Mouse (Mus musculus) embryonic facial prominence, embryonic 15.5 days (tissue): ENCODE measurements around the gene Pld6. TPM values are rescaled to one million over a fixed set of nuclear protein-coding genes. Genes with fewer than 3 reads are reported as not detected.
"Not testable (repeated sequence)": the region's sequence is repeated elsewhere in the genome, so short reads cannot be mapped to it uniquely, and the experiment has no call there.

Source experiments
- ATAC-seq: fragments of 200-750 bp; cut with Nextera tagmentation; 2 replicates; pipeline ENCODE4 v1.8.0; 2017; ENCODE audit warnings: low read depth, moderate TSS enrichment; ENCODE audit not compliant: insufficient number of reproducible peaks, low FRiP score, low TSS enrichment
- H3K27ac ChIP-seq: fragments of 300-500 bp; sonication (generic); replicated peaks from 2 replicates; pipeline ENCODE4 v1.5.1; 2015; ENCODE audit warnings: mild to moderate bottlenecking, inconsistent platforms
- H3K27me3 ChIP-seq: fragments of 300-500 bp; sonication (generic); 2 replicates; pipeline ENCODE4 v1.6.1; 2015; ENCODE audit warnings: inconsistent platforms
- H3K36me3 ChIP-seq: fragments of 300-500 bp; sonication (generic); 2 replicates; pipeline ENCODE4 v1.6.1; 2015; ENCODE audit warnings: mild to moderate bottlenecking, inconsistent platforms
- H3K4me1 ChIP-seq: fragments of 300-500 bp; sonication (generic); 2 replicates; pipeline ENCODE4 v1.6.1; 2015; ENCODE audit warnings: inconsistent platforms
- H3K4me2 ChIP-seq: fragments of 300-500 bp; sonication (generic); replicated peaks from 2 replicates; pipeline ENCODE4 v1.6.1; 2015; ENCODE audit warnings: mild to moderate bottlenecking, inconsistent platforms
- H3K4me3 ChIP-seq: fragments of 300-500 bp; sonication (generic); replicated peaks from 2 replicates; pipeline ENCODE4 v1.5.1; 2015; ENCODE audit warnings: mild to moderate bottlenecking, inconsistent platforms
- H3K9ac ChIP-seq: fragments of 300-500 bp; sonication (generic); 2 replicates; pipeline ENCODE4 v1.6.1; 2015; ENCODE audit warnings: inconsistent platforms
- H3K9me3 ChIP-seq: fragments of 300-500 bp; sonication (generic); replicated peaks from 2 replicates; pipeline ENCODE4 v1.6.1; 2016; ENCODE audit warnings: inconsistent platforms
- WGBS: fragments of 180-500 bp; shearing (Covaris S2); methylation state at CpG from one replicate; pipeline ENCODE4 v1.1.7; 2015; 5-methylcytosine and 5-hydroxymethylcytosine counted together
- polyA plus RNA-seq: library from polyadenylated mRNA; unstranded; fragments of >200 nt; fragmentation: Nextera tagmentation; extraction: Ambion mirVana; gene quantifications from 2 replicates; pipeline ENCODE4 v1.2.1, GENCODE M21; 2015

Pld6 gene
- polyA plus RNA-seq, 1 experiment from 2014 or later = 3.8 TPM

DNA sequence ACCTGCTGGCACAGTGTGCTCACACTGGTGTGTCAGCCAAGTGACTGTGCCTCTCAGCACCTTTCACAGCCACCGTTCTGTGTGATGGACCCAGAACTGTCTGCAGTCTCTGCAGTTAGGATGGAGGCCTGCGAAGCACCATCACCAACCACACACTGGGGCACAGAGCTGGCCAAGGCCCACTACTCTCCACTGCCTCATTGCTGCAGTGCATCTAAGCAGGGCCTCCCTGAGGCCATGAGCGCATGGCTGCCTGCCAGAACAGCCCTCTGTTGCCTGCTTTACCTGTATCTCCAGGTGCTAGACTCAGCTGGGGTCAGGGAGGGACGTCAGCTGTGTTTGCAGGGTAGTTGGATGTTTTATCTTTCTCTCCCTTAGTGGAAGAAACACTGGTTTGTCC, 43.1 kb downstream of the Pld6 start:
- no peak overlapping the region for H3K4me2 ChIP-seq
- H3K4me3 ChIP-seq = no peak overlapping the region
- H3K27ac ChIP-seq = no peak overlapping the region
- WGBS = 88% methylated on average over 4 of the region's 4 CpGs
- H3K36me3 ChIP-seq = peaks cover 70% of the 10 kb centered on the region
- H3K9me3 ChIP-seq = no peaks in the 10 kb centered on the region
- no peak overlapping the region for H3K9ac ChIP-seq
- H3K4me1 ChIP-seq = no peaks in the 10 kb centered on the region
- no peaks in the 10 kb centered on the region for H3K27me3 ChIP-seq
- ATAC-seq = no peak

DNA sequence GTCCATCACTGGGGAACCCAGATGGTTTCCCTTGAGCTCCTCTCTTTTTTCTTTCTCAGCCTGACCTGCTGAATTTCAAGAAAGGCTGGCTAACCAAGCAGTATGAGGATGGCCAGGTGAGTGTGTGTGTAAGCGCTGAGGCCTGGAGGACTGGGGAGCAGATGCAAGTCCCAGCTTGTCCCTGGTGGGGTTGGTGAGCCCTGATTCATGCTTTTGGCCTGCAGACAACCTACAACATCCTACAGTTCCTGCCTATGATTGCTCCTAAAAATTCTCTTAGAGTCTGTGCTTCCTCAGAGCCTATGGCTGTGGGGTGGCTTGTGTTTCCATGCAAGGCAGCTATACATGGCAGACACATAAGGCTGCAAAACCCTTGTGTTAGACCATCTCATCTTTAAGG, 43.7 kb downstream of the Pld6 start:
- 76% methylated on average over 1 of the region's 1 CpGs for WGBS
- H3K36me3 ChIP-seq = peaks cover 70% of the 10 kb centered on the region

DNA sequence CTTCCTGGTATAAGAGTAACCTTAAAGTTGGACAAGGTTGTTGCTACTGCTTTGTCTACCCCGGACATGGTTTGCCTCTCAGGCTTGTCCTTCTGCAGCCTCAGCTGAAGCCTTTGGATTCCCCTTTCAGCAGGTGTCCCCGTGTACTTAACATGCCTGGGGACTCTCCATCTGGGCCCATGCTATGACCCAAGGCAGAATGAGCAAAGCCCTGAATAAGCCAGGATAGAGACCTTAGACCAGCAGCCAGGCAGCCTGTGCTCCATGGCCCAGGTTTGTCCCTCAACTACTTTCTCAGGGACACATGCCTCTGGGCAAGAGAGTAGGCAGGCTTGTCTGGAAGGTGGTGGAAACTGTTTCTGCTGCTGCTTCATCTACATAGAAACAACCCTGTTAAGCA, 44.1 kb downstream of the Pld6 start:
- H3K4me3 ChIP-seq = no peak overlapping the region
- no peak overlapping the region for H3K9ac ChIP-seq
- H3K27ac ChIP-seq = peak overlapping the region; percentile 39; the same call in 1 of the 2 replicates
- H3K9me3 ChIP-seq = no peaks in the 10 kb centered on the region
- peaks cover 70% of the 10 kb centered on the region for H3K36me3 ChIP-seq
- H3K27me3 ChIP-seq = no peaks in the 10 kb centered on the region
- 82% methylated on average over 2 of the region's 2 CpGs for WGBS
- no peak overlapping the region for H3K4me2 ChIP-seq
- no peaks in the 10 kb centered on the region for H3K4me1 ChIP-seq
- ATAC-seq = no peak

More for the DNA sequence above, 43.7 kb downstream of the Pld6 start:
- H3K4me3 ChIP-seq = no peak overlapping the region
- H3K9me3 ChIP-seq = no peaks in the 10 kb centered on the region
- H3K4me2 ChIP-seq = no peak overlapping the region
- H3K4me1 ChIP-seq = no peaks in the 10 kb centered on the region
- peak overlapping the region; percentile 39; the same call in 1 of the 2 replicates for H3K27ac ChIP-seq
- no peak overlapping the region for H3K9ac ChIP-seq
- ATAC-seq = no peak
- no peaks in the 10 kb centered on the region for H3K27me3 ChIP-seq

DNA sequence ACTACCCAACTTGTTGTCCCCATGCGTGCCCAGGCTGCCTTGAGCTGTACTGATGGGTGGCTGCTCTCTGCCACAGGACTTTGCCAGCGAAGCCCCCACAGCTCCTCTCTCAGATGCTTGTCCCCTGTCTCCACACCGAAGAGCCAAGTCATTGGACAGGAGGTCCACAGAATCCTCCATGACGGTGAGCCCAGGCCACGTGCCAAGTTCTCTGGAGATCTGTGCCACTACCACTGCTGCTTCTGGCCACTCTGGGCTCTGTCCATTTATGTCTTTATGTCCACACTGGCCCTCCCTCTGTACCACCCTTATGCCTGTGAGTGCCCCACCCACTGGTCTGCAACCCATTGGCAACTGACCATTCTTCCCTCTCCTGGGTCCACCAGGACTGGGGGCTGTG, 45.5 kb downstream of the Pld6 start:
- ATAC-seq = no peak

DNA sequence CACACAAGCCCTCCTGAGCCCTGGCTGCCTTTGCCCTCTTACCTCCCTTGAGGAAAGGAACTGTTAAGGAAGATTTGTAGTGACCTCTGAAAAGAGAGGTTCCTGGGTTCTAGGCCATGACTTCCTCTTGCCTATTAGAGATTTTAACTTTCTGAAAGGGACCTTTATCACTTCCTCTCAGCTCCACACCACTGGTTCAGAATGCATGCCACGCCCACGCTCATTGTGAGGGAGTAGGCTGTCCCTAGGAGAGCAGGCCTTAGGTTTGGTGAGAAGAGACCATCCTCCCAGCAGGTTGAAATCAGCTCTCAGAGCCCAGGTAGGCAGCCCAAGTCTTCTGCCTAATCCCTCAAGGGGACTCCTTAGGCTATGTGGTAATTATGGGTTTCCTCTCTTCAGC, 47.4 kb downstream of the Pld6 start:
- Histone ChIP-seq H3K4me2 (no peak overlapping the region), H3K27ac (no peak overlapping the region), H3K27me3 (no peaks in the 10 kb centered on the region), H3K4me3 (no peak overlapping the region), H3K9me3 (no peaks in the 10 kb centered on the region), H3K9ac (no peak overlapping the region), H3K36me3 (peaks cover 96% of the 10 kb centered on the region), H3K4me1 (no peaks in the 10 kb centered on the region)
- ATAC-seq = no peak
- WGBS = 91% methylated on average over 2 of the region's 2 CpGs

More for the DNA sequence above, 45.5 kb downstream of the Pld6 start:
- Histone ChIP-seq H3K27ac (no peak overlapping the region), H3K4me2 (no peak overlapping the region), H3K4me1 (no peaks in the 10 kb centered on the region), H3K4me3 (no peak overlapping the region), H3K27me3 (no peaks in the 10 kb centered on the region), H3K36me3 (peaks cover 83% of the 10 kb centered on the region), H3K9me3 (no peaks in the 10 kb centered on the region), H3K9ac (no peak overlapping the region)
- 98% methylated on average over 5 of the region's 5 CpGs for WGBS

DNA sequence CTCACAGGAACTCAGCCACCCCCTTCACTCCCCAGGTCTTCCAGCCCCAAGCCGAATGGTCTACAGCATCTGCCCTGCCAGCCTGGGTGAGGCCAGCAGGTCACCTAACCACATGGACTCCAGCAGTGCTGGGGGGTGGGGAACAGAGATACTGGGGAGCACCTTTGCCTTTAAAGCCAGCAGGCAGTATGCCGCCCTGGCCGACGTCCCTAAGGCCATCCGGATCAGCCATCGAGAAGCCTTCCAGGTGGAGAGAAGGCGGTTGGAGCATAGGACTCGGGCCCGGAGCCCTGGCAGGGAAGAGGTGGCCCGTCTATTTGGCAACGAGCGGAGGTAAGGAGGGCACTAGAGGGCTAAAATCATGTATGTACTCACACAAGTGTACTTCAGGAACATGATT, 50.2 kb downstream of the Pld6 start:
- H3K27me3 ChIP-seq = no peaks in the 10 kb centered on the region
- H3K9me3 ChIP-seq = no peaks in the 10 kb centered on the region
- peaks cover 11% of the 10 kb centered on the region; the same call in 1 of the 2 replicates for H3K4me1 ChIP-seq
- H3K9ac ChIP-seq = no peak overlapping the region
- H3K27ac ChIP-seq = no peak overlapping the region
- 95% methylated on average over 12 of the region's 12 CpGs for WGBS
- no peak overlapping the region for H3K4me2 ChIP-seq
- ATAC-seq = no peak
- peaks cover 75% of the 10 kb centered on the region for H3K36me3 ChIP-seq
- no peak overlapping the region for H3K4me3 ChIP-seq

DNA sequence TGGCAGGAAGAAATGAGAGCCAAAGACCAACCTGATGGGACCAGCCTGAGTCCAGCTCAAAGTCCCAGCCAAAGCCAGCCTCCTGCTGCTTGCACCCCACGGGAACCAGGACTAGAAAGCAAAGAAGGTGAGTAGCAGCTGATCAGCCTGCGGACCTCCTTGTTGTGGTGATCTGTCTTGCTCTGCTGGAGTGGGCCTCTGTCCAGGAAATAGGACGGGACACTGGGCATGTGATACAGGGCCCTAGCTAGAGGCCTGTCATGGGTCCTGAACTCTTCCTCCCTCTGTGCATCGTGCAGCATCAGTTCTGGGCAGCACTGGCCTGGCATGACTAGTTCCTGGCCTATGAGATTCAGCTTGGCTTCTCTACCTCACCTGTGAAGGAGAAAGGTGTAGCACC, 51.5 kb downstream of the Pld6 start:
- H3K9me3 ChIP-seq, ATAC-seq, H3K9ac ChIP-seq, H3K27me3 ChIP-seq, H3K4me2 ChIP-seq, H3K27ac ChIP-seq, H3K4me3 ChIP-seq: not testable (repeated sequence)
- Histone ChIP-seq H3K36me3 (peaks cover 67% of the 10 kb centered on the region), H3K4me1 (peaks cover 16% of the 10 kb centered on the region; the same call in 1 of the 2 replicates)
- 90% methylated on average over 4 of the region's 4 CpGs for WGBS

DNA sequence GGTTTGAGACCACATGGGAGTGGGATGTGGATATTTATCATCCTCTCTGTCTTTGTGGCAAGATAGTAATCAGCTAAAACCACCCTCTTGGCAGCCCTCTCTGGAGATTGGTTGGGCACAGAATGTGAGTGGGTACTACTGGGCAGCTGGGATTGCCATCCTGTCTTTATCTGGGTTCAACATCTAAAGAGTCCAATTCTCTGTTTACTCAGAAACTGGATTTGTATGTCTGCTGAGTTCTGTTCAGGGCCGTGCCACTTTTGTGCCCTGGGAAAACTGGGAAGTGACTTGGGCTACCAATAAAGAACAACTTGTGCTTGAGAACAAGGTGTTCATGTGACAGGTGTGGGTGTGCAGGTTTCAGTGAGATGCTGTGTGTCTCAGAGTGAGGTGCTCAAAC, 53.1 kb downstream of the Pld6 start:
- no peak for ATAC-seq
- H3K27me3 ChIP-seq = no peaks in the 10 kb centered on the region
- H3K9ac ChIP-seq = no peak overlapping the region
- H3K4me2 ChIP-seq = no peak overlapping the region
- peaks cover 16% of the 10 kb centered on the region; the same call in 1 of the 2 replicates for H3K4me1 ChIP-seq
- H3K36me3 ChIP-seq = peaks cover 59% of the 10 kb centered on the region
- WGBS = 71% methylated on average over 1 of the region's 1 CpGs
- no peak overlapping the region for H3K4me3 ChIP-seq
- H3K9me3 ChIP-seq = no peaks in the 10 kb centered on the region
- no peak overlapping the region for H3K27ac ChIP-seq

Other genes starting within 250 kb of the Pld6 start
- 0.16 and 0.25 TPM in 2 replicates for gene Nlrp3, start 246.1 kb downstream of the Pld6 start, polyA plus RNA-seq
- 0.30 and 0.43 TPM in 2 replicates for gene Olfr222, start 211.4 kb downstream of the Pld6 start, polyA plus RNA-seq
- gene Olfr223, start 194.4 kb downstream of the Pld6 start, polyA plus RNA-seq = not detected in 2 replicates
- 66.9 and 75.8 TPM in 2 replicates for gene Mprip, start 126.3 kb downstream of the Pld6 start, polyA plus RNA-seq
- gene Flcn, start 22.4 kb upstream of the Pld6 start, polyA plus RNA-seq = 36.6 and 38.9 TPM in 2 replicates
- 42.7 and 43.4 TPM in 2 replicates for gene Nt5m, start 51.8 kb upstream of the Pld6 start, polyA plus RNA-seq
- gene Cops3, start 52.2 kb upstream of the Pld6 start, polyA plus RNA-seq = 175 and 181 TPM in 2 replicates
- 37.6 and 39.4 TPM in 2 replicates for gene Med9, start 160.6 kb upstream of the Pld6 start, polyA plus RNA-seq
- 3.1 and 3.4 TPM in 2 replicates for gene Rasd1, start 177.3 kb upstream of the Pld6 start, polyA plus RNA-seq